Mouse (Mus musculus) ES-CJ7 (cell line): ENCODE results near the gene Zbtb7a.

Experiments
- DNase-seq: peaks from one replicate; pipeline ENCODE4 v3.0.0; 2011; ENCODE audit warnings: low read depth, low spot score

The Zbtb7a gene

GRCm38 (mm10) chr10:81134966-81135681 lies at the start of gene Zbtb7a:
Zbtb7a (plus strand) TSS chr10:81135220.
- DNase-seq, result no peak

- DNase-seq, result peak; percentile 88
Observed at GRCm38 (mm10) chr10:81087021-81087420, 48.0 kb upstream of the Zbtb7a start.

GRCm38 (mm10) chr10:81089216-81089615 lies 45.8 kb upstream of the Zbtb7a start:
- DNase-seq, result no peak

GRCm38 (mm10) chr10:81090621-81091020 lies 44.4 kb upstream of the Zbtb7a start:
- no peak for DNase-seq

- peak; percentile 45 for DNase-seq
Observed at GRCm38 (mm10) chr10:81092465-81093250, 42.4 kb upstream of the Zbtb7a start.

GRCm38 (mm10) chr10:81094931-81095678 lies 39.9 kb upstream of the Zbtb7a start:
- DNase-seq, result peak; percentile 42

- DNase-seq, result peak; percentile 98
Observed at GRCm38 (mm10) chr10:81105565-81106112, 29.4 kb upstream of the Zbtb7a start, which contains the start of gene Map2k2. Map2k2 (plus strand) TSS chr10:81105915.

GRCm38 (mm10) chr10:81106113-81106721 lies 28.8 kb upstream of the Zbtb7a start:
- peak; percentile 99 for DNase-seq

- no peak for DNase-seq
Observed at GRCm38 (mm10) chr10:81112946-81113345, 22.1 kb upstream of the Zbtb7a start.

- DNase-seq, result no peak
Observed at GRCm38 (mm10) chr10:81119625-81120024, 15.4 kb upstream of the Zbtb7a start.

GRCm38 (mm10) chr10:81120650-81121049 lies 14.4 kb upstream of the Zbtb7a start:
- no peak for DNase-seq

- no peak for DNase-seq
Observed at GRCm38 (mm10) chr10:81122889-81123288, 12.1 kb upstream of the Zbtb7a start.

- DNase-seq, result no peak
Observed at GRCm38 (mm10) chr10:81123500-81123899, 11.5 kb upstream of the Zbtb7a start.

- peak; percentile 75 for DNase-seq
Observed at GRCm38 (mm10) chr10:81134181-81134587, 836 bp upstream of the Zbtb7a start.

GRCm38 (mm10) chr10:81135831-81136705 lies 1.0 kb downstream of the Zbtb7a start:
- no peak for DNase-seq

- DNase-seq, result no peak
Observed at GRCm38 (mm10) chr10:81136706-81137231, 1.7 kb downstream of the Zbtb7a start.

- peak; percentile 99 for DNase-seq
Observed at GRCm38 (mm10) chr10:81137252-81138130, 2.5 kb downstream of the Zbtb7a start.

- no peak for DNase-seq
Observed at GRCm38 (mm10) chr10:81138131-81138782, 3.2 kb downstream of the Zbtb7a start.
